Mouse (Mus musculus): Measurements from ENCODE around the gene Eif2ak3.

The Eif2ak3 gene

DNA sequence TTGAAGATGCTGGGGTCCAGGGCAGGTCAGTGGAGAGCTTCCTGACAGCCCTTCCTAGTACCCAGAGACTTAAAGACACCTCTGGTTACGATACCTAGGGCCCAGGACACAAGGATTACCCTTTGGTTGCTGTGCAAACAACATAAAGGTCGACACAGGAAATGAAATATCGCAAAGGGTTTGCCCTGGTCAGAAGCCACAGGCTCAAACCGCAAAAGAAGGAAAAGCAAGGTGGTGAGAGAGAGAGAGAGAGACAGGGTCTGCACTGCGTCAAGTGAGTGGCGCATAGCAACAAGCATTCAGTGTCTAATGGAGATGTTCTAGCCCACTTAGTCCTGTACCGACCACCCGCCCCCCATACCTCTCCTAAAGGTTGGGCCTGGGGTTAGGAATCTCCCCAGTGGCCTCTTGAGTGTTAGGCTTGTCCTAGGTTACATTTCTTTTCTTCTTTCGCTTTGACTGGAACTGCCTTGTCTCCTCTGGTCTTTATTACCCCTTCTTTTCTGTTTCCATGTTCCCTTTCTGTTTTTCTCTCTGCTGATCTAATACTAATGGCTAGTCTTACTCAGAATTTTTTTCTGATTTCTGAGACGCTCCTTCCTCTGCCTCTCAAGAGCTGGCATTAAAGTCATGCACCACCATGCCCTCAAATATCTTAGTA, 13.0 kb upstream of the Eif2ak3 start:
- WGBS, result 87% methylated on average over 10 of the region's 10 CpGs

DNA sequence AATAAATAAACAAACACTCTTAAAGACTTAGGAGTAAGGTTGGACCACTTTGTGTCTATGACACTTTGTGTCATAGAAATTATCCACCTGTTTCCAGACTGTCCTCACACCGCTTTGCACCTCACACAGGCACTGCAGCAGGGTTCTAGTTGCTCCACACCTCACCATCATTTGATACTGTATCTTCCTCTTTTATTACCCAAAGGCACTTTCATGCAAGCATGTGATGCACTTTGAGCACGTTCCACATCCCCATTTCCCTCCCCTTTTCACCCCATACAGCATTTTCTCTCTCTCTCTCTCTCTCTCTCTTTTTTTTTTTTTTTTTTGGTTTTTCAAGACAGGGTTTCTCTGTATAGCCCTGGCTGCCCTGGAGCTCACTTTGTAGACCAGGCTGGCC, 7.0 kb upstream of the Eif2ak3 start:
- 94% methylated on average over 2 of the region's 2 CpGs for WGBS

DNA sequence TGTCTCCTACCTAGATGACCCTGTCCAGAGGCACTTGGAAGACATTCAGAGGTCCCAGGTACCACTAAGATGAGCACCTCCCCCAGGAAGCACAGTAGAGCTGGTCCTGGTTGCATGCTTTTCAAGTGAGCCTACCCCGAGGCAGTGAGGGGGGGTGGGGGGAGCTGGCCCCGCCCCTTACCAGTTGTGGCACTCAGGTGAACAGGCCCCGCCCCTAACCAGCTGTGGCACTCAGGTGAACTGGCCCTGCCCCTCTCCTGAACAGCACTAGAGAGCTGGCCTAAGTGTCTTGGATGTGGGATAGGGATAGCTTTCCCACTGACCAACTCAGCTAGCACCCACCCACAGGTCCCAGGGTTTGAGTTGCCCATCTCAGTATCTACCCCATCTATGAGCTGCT, 5.8 kb upstream of the Eif2ak3 start:
- 46% methylated on average over 3 of the region's 3 CpGs for WGBS

DNA sequence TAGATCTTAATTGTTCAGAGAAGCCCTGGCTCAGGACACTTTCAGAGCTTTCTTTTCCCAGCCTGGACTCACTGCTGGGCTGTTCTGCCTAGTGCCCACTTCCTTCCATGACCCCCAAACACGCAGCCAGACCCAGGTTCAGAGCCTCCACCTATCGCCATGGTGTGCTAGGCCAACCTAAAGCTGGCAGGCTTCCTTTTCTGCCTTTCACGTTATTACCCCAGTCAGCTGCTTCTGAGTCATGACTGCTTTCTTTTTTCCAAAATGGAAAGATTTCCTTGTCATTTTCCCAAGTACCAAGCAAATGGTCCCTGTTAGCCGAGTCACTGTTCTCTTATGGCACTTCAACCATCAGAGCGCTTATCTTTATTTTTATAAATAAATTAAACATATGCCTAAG, 4.0 kb upstream of the Eif2ak3 start:
- 56% methylated on average over 5 of the region's 5 CpGs for WGBS

DNA sequence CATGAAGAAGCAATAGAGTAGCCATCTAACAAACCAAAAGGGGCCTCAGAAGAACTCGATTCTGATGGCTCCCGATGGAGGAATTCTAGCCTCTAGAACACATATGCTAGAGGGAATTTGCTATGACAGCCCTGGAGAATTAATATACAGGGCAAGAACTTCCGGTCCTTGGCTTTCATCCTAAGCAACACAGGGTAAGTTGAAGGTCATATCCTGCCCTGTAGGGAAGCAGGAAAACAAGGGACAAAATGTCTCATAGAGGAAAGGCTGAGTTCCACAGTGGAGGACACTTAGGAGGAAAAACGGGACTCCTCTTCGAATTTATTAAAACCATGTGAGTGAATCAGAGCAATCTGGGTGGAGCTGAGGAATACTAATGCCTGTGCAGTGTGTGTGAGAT, 1.3 kb upstream of the Eif2ak3 start:
- 56% methylated on average over 5 of the region's 5 CpGs for WGBS

DNA sequence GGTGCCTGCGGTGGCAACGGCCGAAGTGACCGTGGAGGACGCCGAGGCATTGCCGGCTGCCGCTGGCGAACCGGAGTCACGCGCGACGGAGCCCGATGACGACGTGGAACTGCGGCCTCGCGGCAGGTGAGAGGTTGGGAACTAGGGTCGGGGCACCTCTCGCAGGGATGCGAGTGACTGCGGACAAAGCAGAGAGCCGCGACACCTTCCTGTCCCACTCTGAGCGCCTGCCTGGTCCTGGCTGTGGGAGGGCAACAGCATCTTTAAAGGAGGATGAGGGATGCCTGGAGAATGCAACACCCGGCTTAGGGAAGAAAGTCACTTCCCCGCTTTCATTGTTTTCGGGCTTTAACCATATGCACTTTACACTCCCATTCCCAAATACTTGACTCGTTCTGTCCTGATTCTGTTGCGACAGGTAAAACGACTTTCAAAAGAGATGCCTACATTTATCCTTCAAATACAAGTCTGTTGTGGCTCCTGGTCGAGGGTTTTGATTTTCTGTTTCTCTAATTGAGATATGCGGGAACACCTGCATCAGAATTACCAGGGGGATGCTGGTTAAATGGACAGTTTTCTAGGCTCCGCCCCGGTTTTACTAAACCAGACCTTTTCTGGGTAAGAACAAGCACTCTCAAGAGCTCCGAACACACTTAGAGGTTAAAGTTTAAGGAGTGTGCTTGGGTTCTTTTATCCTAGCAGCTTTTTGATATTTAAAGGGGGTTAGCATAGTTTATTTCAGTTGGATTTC, 756 bp downstream of the Eif2ak3 start:
- under 1% methylated on average over 38 of the region's 38 CpGs for WGBS

DNA sequence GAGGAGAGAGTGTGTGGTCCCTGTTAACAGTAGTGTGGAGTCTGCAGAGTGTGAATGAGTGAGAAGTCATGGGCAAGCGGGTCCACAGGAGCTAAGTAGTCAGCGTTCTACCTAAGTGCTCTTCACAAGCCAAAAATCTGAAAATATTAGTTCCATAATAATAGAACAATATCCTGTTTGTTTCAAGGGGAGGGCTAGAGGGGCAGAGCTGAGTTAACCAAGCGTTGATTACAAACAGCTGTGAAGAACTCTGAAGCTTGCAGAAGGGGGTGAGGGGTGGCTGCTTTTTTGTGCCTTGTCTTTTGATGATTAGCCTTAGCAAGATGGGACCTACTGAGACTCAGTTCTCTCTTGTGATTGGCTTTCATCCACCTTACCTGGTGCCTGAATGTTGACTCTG, 3.1 kb downstream of the Eif2ak3 start:
- 48% methylated on average over 3 of the region's 3 CpGs for WGBS

DNA sequence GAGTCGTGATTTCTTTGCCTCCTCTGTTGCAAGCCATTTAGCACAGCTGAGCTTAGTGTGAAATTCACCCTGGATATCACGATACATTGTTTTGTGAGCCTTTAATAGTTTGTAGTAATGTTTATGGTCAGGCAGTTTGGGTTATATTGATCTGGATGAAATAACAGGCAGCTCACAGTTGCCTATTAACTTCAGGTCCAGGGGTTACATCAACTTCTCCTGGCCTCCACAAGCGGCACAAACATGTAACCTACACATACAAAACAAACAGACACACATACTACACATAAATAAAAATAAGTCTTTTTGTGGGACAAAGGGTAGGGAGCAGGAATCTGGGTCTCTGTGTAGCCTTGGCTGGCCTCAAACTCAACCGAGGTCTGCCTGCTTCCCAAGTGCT, 9.1 kb downstream of the Eif2ak3 start:
- 66% methylated on average over 4 of the region's 4 CpGs for WGBS

DNA sequence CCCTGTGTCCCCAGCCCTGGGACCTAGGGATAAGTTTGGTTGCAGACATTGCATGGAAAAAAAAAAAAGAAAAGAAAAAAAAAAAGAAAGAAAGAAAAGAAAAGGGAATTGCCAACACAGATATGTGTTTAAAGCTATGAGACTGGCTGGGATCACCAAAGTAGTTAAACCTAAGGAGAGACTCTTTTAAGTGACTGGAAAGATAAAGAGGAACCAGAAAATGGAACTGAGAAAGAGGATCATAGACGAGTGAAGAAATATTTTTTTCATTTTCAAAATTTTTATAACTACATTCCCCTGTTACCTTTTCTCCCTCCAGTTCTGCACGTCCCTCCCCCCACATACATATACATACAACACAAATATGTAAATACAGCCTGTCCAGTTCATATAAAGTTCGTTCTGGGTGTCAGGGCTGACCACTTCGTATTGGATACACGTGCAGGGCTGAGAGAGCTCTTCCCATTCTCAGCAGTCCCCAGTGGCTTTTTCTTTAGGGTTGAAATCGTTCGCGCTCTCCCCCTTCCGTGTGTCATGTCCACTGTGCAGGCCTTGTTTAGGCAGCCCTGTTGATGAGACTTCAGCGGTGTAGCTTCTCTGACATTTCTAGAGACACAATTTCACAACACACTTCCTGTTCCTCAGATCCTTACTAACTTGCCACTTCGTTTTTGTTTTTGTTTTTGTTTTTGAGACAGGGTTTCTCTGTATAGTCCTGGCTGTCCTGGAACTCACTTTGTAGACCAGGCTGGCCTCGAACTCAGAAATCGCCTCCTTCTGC, 11.4 kb downstream of the Eif2ak3 start:
- WGBS, result 88% methylated on average over 13 of the region's 13 CpGs

DNA sequence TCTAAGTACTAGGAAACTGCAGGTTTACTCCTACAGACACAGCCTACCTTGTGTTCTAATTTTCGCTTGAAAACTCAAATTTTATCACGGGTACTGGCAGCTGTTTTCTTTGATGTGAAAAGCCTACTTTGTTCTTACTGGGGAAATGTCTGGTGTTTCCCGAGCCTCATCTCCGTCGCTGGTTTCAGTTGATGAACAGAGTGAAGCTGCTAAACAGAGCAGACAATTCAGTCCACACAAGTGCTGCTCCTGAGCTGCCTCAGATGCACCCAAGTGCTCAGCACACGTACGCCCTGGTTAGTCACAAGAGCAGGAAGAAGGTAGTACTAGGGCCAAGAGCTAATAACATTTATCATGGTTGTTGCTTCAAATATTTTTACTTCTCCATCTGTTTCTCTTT, 18.4 kb downstream of the Eif2ak3 start:
- WGBS, result 48% methylated on average over 7 of the region's 7 CpGs

DNA sequence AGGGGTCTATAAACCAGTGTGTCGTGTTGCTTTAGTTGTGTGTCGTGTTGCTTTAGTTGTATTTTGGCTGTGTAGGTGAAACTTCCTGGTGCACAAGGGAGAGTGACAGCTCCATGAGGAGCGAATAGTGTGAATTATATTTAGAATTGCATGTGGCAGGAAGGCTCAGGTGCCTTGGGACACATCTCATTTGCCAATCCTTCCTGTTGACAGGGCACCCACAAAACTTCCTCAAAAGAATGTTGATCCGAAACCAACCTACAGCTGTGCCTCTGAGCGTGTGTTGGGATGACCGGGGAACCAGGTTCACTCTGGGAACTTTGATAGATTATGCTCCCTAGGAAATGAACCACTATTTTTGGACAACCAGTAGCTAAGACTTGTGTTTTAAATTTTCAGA, 20.0 kb downstream of the Eif2ak3 start:
- 89% methylated on average over 6 of the region's 6 CpGs for WGBS

DNA sequence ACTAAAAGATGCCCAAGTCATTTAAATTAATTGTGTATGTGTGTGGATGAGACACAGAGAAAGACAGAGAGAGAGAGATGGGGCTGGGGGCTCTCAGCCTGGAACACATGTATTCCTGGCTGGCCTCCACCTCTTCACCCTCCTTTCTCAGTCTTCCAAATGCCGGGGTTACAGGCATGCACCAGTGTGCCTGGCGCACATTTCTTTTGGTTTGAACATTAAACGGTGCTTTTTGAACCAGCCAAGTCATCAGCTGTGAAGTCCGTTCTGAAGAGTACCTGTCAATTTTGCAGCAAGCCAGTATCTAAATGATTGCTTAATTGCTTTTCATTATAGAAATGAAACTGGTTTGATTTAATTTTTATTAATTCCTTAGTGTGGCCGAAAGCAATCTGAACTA, 22.4 kb downstream of the Eif2ak3 start:
- WGBS, result 64% methylated on average over 5 of the region's 5 CpGs

DNA sequence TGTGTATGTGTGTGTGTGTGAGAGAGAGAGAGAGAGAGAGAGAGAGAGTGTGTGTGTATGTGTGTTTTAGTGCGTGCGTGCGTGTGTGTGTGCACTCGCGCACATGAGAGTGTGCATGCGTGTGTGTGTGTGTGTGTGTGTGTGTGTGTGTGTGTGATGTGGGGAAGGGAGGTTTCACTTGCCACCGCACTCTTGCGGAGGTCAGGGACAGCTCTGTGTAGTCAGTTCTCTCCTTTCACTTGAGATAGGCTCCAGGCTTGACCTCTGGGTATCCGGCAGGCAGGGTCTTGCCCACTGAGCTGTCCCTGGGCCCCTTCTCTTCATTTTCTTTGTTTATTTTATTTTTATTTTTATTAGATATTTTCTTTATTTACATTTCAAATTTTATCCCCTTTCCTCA, 23.0 kb downstream of the Eif2ak3 start:
- 96% methylated on average over 9 of the region's 9 CpGs for WGBS

DNA sequence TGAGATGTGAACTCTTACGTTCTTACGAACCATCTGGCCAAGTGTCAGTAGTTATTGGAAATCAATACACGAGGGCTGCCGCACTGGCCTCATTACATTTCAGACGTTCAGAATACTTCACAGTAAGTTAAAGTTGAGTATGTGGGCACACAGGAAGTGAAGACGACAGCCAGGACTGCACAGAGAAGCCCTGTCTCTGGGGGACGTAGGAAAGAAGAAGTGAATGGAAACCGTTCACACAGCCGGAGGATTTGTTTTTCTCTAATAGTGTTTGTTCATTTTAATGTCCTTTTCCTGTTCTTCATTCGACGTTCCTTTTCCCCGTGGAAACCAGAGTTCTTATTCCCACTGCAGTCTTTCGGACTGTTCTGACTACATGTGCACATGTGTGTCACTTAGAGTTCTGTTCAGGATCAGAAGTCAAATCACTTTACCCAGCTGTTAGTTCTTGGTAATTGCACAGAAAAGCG, 27.2 kb downstream of the Eif2ak3 start:
- 32% methylated on average over 14 of the region's 14 CpGs for WGBS

DNA sequence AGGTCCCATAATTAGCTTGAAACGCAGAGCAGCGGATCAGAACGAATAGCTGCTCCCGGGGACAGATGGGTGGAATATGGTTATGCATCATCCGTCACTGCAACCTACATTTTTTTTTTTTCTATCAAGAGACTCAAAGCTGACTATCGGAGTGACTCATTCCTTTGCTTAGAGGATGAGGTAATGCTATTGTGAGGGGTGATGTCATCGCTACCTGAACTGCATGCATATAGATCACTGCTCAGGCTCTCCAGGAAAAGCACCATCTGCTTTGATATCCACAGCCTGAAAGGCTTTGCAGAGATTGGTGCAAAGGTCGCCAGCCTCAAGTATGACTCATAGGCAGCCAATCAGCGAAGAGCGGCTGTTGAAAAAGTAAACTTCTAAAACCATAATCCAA, 27.8 kb downstream of the Eif2ak3 start:
- 32% methylated on average over 10 of the region's 10 CpGs for WGBS

DNA sequence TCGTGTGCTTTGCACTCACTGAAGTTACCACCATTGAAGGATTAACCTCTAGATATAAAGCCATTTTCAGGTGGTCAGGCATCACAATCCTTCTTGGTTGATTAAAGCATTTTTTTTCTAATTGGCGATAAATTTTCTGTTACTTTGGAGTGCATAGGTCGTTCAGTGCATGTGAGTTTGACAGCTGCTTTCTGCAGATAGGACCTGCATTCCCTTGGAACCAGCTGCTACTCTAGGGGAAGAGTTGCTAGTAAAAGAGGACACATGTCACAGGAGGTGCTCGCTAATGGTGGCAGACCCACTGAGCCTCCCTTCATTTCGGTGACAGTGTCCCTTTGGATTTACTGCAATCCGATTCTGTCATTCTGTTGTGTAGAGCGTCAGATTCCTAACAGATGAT, 28.3 kb downstream of the Eif2ak3 start:
- 72% methylated on average over 7 of the region's 7 CpGs for WGBS

DNA sequence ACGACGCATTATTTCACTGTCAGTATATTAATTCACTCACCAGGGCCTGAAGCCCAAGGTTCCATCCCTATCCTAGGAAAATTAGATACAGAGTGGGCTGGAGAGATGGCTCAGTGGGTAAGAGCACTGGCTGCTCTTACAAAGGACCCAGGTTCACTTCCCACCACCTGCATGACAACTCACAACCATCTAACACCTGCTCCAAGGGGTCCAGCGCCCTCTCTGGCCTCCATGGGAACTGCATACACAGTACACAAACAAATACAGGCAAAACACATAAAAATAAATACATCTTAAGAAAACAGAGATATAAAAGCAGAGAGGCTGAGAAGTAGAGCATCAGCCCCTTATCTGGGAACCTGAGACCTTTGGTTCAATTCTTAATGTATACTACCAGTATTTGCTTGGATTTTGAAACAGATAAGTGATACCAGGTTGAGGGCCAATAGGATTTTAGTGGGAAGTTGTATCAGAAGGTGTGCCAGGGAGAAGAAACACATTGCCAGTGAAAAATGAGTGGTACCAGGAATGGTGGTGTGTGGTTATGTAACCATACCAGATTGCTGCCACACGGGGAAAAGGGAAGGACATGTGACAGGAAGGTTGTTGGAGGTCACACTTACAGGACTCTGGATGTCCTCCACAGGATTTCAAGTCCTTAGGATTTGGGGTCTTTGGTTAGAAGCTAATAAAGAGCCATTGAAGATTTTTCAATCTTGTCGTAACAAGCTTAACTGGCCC, 29.9 kb downstream of the Eif2ak3 start:
- 70% methylated on average over 5 of the region's 5 CpGs for WGBS

DNA sequence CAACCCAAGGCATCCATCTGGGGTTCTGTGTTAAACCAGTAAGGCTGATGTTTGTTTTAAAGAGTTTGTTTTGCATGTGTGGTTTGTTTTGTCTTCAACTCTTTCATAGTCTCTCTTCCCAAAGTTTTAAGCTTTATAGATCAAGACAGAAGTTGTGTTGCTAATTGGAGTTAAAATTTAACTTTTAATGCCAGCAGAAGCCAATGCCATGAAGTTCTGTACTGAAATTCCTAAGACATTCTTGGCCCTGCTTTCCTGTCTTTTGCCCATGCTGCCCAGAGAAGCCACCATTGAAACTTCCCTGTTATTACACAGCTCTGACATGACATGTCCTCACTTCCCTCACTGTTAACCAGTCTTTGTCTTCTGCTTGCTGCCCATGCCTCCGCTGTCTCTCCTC, 30.7 kb downstream of the Eif2ak3 start:
- WGBS, result 92% methylated on average over 1 of the region's 1 CpGs

DNA sequence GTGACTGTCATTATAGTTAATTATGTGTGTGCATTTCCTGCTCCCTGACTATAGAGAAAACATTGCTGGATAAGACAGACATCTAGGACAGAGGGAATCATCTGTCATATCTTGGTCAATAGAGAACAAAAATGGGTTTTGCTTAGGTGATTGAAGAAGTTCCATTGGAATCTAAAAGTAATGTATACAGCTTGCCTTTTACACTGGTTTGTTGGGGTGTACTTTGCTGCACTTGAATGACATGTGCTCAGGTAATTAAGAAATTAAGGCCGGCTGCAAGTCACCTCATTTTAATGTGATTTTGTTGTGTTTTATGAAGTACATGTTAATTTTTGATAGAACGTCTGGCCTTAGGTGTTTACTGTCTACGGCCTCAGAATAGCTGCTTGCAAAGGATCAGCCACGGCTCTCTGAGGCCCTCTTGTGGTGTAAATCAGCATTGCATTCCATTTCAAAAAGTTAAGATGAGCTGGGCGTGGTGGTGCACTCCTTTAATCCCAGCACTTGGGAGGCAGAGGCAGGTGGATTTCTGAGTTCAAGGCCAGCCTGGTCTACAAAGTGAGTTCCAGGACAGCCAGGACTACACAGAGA, 36.5 kb downstream of the Eif2ak3 start:
- 11% methylated on average over 5 of the region's 5 CpGs for WGBS

DNA sequence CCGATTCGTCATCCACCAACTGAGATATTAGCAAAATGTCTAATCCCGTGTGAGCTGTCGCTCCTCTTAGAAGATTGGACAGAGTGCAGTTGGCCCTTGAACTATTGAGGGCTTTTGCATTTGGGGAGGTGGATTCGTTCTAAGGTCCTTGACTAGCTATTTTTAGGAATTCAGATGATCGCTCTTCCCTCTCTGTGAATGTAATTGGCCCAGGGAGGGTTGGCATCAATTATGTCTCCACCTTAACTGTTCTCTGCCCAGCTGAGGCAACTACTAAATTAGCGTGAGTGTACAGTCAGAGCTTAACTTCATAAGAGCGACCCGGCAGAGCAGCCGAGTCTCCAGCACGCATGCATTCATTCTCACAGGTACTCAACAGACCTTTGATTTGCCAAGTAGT, 43.7 kb downstream of the Eif2ak3 start:
- 79% methylated on average over 11 of the region's 11 CpGs for WGBS

DNA sequence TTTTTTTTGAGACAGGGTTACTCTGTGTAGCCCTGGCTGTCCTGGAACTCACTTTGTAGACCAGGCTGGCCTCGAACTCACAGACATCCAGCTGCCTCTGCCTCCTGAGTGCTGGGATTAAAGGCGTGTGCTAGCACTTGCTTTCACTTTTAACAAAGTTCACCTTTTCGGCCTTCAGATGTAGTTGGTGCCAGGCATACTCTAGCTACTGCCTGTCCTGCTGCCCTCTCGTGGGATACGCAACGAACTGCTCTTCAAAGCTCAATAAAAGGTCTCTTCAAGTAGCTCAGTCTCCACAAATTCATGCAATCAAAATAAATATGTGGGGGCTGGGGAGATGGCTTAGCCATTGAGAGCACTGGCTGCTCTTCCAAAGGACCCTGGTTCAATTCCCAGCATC, 53.9 kb downstream of the Eif2ak3 start:
- WGBS, result 69% methylated on average over 6 of the region's 6 CpGs

DNA sequence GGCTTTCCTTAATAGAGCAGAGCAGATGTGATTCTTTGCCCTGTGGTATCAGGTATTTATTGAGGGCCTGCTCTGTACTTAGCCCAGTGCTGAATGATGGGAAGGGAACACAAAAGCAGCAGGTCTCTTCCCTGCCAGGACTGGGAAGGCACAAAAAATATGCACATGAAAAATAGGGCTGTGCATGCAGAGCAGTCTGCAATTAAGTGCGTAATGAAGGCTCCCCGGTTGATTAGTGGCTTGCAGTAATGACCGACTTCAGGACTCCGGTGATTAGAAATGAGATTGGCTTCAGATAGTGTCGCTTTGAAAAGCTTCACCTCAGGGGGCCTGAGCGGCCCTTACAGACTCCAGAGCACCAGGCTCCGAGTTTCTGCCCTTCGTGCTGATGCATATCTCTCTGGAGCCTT, 55.3 kb downstream of the Eif2ak3 start:
- WGBS, result 66% methylated on average over 8 of the region's 8 CpGs

Measured in cerebral cortex, adult 2 months (tissue).